Mouse (Mus musculus) left cerebral cortex, postnatal 25 days (tissue): ENCODE measurements at regions not wholly inside any gene's neighbourhood (a gene's known extent, or its start where the extent isn't known, plus 50 kb on each side); places are given as distances from the start of the nearest gene placed in this dataset.

Source experiments
- DNase-seq, 2 experiments: peaks; one replicate each; pipeline ENCODE4 v3.0.0; 2022; ENCODE audit warnings: low spot score in 2 of 2, mixed read lengths in 1 of 2
- intact Hi-C: fragments of 180-260 bp; cut with DNase I; formaldehyde crosslinking; loops from one replicate; pipeline ENCODE4 v1.15.1; 2025

DNA sequence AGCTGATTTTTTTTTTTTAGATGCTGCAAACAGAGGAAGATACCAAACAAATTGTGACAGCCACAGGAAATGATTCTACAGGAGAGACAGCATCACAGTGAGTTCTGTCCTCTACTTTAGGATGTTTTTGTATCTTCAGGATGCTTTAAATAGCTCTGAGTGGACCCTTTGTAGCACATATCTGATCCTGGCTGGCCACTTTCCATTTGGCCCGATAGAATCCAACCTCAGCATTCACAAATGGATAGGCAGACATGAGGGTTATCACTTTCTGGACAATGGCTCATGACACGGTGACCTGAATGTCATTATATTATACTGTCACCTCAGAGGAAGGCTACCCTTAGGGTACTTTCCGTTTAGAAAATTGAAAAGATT lies 379.3 kb downstream of the Gm10295 start:
- DNase-seq = no peak
- intact Hi-C loops = no loop called here

DNA sequence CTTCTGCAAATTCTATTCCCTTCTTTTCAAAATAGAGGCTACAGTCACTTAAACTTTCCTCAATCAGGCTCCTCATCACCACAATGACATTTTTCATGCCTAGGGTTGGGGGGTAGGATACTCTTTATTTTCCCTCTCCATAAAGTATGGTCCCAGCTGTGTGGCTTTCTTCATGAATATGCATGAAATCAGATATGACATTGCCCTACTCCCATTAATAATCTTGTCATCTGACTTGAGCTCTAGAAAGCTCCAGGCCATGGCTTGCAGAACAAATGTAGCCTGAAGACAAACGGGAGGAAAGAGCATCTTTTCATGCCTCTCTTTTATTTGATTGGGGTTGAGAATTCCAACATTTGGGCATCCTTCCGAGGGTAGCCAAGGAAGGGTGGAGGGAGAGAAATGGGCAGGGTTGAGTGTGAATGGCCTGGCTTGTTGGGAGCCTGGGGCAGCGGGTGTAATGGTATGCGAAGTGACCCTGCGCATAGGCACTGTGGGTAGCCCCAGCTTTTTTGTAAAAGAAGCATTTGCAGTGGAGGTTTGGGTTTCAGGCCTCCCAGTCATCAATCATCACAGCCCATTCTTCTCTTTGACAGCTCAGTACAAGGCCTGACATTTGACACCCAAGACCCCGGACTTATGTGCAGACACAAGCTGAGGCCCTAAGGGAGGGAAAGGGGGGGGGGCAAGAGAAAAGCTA lies 379.8 kb downstream of the Gm10295 start:
- intact Hi-C loops = no loop called here
- DNase-seq = no peak

GRCm38 (mm10) chr7:70952318-70952959 lies 398.8 kb downstream of the Gm10295 start:
- intact Hi-C loops = no loop called here

DNA sequence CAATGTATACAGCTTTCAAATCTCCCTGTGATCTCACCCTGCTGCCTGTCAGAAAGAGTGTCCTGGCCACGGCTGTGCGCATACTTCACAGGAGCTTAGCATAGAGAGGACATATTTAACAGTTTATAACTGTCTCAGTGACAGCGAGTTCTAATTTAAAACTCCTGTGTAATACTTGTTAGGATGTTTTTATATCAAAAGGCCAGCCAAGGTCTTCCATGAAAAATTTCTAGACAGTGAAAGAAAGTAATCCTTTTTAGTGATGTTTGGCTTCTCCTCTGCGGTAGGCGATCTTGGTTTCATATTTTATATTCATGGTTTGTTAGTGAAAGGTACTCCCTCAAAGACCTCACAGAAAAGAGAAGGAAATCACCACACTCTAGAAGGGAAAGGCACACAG lies 403.0 kb downstream of the Gm10295 start:
- intact Hi-C loops = no loop called here

More at GRCm38 (mm10) chr7:70952318-70952959, 398.8 kb downstream of the Gm10295 start:
- DNase-seq = no peak

DNA sequence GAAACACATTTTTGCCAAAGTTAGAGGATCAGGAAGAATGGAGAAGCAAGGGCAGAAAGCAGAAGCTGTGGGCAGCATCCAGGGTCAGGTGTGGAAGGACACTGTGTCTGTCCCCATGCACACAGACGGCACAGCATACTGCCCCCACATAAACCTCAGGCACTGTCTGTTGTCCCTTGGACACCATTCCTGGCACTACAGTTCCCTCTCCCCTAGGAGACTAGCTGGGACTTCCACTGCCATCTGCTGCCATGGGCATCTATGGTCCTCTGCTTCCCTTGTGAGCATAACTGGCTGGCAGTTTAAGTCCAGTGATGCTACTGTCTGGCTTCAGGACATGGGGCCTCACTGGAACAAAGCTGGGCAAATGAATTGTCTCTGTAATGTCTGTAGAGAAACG lies 405.0 kb downstream of the Gm10295 start:
- intact Hi-C loops = no loop called here
- DNase-seq = no peak

More for the DNA sequence above, 403.0 kb downstream of the Gm10295 start:
- no peak for DNase-seq

DNA sequence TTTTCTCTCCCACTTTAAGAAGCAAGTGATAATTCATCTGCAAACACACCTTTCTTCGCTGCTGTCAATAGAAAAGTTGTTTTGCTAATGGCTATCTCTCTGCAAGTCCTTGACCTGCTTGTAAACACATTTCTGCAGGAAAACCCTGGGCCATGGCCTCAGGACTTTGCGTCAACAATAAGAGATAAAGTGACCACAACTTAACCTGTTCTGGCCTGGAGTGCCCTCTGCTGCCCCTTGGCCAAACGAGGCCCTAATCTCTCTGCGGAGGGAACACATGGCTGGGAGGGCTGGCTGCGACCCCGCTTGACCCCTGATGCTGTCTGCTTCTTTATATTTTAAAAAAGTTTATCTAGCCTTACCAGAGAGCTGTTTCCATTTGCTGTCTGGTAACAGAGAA lies 420.4 kb downstream of the Gm10295 start:
- no peak for DNase-seq
- intact Hi-C loops = no loop called here

DNA sequence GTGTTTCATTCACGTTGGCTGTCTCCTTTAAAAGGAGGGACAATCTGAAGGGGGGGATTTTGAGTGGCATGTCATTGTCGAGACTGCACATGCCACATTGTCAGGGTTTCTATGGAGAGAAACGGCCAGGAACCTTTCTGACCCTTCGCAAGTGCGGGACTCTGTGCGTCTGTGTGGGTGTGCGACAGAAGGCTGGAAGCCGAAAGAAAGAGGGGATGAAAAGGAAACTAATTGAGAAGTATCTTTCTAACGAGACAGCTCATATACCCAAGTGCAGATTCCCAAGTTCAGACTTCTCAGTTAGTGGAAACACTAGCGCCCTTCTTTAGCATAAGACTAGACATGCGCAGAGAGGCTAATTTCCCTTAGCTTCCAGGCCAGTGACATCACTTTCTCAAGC lies 421.4 kb downstream of the Gm10295 start:
- intact Hi-C loops = no loop called here
- no peak for DNase-seq

DNA sequence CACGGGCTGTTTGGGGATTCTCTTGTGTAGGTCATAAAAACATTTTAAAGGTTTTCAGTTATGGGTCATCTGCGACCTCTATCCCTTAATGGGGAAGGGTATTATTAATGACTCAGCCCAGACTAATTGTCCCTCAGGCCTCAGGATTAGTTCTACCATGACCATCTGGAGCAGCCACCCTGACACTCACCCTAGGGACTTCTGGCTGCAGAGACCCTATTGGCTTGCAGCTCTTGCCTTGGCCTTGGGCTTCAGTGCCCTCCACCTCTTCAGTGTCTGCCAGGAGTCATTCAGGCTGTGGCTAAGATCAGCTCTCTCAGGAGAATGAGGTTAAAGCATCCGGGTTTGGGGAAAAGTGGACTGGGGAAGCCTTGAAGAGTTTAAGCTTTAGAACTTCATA lies 423.3 kb downstream of the Gm10295 start:
- no peak for DNase-seq
- intact Hi-C loops = no loop called here

DNA sequence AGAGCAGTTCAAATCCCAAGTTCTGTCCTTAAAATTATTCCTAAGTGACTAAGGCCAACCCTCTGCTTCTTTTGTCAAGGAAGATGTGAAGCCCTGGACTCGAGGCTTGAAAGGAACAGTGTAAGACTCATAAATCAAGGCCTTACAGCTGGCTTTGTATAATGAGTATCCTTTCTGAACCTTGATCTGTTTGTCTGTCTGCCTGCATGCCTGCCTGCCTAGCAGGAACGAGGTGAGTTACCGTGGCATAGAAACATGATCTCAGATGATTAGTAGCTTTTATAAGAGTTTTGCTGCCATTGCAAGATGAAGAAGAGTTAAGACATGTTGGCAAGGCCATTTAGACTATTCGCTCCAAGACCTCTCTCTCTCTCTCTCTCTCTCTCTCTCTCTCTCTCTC lies 434.3 kb downstream of the Gm10295 start:
- DNase-seq = no peak
- intact Hi-C loops = no loop called here

DNA sequence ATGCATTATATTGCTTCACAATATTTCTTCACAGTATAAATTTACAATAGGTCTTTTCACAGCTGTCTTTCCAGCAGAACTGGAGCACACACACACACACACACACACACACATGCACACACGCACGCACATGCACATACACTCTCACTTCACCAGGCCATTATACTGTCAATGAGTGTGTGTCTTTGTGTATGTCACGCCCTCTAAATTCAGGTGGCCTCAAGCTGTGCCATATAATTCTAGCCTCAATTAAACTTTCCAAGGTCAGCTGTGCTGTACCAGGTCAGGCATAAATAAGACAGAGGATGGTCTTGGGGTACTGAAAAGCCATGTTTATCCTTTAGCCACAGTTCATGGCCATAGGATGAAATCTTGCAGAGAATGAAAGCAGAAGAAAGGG lies 442.4 kb downstream of the Gm10295 start:
- intact Hi-C loops = no loop called here

GRCm38 (mm10) chr7:70891700-70892099 lies 459.6 kb downstream of the Gm10295 start:
- intact Hi-C loops = no loop called here

More for the DNA sequence above, 442.4 kb downstream of the Gm10295 start:
- no peak for DNase-seq

GRCm38 (mm10) chr7:70880496-70880895 lies 470.8 kb downstream of the Gm10295 start:
- no peak for DNase-seq
- intact Hi-C loops = no loop called here

More at GRCm38 (mm10) chr7:70891700-70892099, 459.6 kb downstream of the Gm10295 start:
- no peak for DNase-seq

DNA sequence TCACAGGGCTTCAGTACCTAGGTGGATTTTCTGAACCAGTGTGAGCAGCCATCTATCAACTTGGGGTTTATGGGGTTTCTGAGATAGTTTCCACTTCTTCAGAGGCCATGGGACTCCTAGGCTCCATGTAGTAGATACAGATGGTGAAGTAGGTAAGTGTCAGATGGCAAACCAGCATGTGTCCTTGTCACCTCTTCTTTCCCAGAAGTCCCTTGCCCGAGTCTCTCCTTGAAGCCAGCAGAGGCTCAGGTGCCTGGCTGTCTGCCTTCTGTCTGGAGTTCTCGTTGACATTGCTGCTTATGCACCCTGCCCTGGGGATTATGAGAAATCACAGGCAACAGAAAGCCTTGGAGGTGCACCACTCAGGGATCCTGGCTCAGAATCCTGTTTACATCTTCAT lies 476.9 kb downstream of the Gm10295 start:
- DNase-seq = no peak
- intact Hi-C loops = no loop called here

DNA sequence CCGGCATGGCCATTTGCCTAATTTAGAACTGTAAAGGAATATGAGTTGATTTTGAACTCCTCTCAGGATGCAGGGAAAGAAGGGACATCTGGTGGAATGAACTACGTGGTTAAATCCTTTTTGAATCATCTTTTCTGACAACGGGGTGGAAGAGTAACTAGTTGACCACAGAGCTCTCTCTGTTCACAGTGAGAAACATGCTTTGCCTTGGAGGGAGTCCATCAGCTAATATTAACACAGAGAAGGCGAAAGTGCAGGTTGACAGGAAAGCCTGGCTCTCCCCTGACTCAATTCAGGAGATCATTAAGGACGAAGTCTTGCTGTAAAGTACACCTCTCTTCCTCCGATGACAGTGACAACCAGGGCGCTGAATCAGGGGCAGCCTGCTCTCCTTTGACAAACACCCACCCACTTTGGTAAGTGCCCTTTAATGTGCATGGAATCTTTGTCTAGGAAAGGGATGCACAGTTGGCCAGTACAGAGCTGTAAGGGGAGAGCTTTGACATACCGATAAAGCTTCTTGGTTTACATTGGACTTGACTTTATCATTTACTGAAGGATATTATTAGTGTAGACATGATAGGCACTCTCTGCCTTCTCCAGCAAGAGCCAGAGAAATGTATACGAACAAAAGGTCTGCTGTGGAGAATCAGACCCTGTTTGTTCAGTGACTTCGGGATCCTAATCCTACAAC lies 480.3 kb downstream of the Gm10295 start:
- intact Hi-C loops = no loop called here
- no peak for DNase-seq

- no peak for DNase-seq
- intact Hi-C loops = no loop called here
These were observed 482.2 kb downstream of the Gm10295 start for GRCm38 (mm10) chr7:70869125-70869524.

DNA sequence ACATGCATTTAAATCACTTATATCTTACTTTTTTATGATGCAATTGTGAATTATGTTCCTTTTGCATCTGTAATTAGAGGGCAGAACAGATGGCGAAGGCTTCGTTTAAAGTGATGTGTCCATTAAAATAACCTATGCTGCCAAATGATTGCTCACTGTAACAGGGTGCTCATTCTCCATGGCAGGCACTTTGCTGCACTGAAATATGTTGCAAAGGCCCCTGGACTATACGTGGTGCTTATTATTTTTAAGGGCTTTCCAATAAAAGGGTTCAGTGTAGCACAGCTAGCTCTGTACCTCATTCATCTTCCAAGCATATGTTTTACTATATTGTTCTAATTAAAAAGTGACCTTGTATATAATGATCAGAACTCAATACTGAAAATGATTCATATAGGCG lies 491.3 kb downstream of the Gm10295 start:
- no peak for DNase-seq

DNA sequence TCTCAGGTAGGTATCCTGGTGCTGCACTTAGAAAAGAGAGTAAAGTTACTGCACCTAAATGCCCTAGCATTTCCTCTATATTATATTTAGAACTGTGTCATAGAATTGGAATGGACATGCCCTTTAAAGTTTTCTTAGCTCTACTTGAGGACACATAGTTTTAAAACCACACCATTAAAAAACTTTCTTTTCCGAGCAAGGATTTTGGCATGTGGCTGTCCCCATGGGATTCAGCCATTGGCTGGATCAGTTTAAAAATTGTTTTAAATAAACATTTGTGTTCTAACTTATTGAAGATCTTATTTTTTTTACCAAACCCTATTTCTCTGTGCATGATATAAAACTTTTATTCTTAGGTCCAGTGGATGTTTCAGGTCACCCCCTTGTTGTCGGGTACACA lies 484.2 kb upstream of the Nr2f2 start:
- no peak for DNase-seq
- intact Hi-C loops = no loop called here

More for the DNA sequence above, 491.3 kb downstream of the Gm10295 start:
- intact Hi-C loops = no loop called here

DNA sequence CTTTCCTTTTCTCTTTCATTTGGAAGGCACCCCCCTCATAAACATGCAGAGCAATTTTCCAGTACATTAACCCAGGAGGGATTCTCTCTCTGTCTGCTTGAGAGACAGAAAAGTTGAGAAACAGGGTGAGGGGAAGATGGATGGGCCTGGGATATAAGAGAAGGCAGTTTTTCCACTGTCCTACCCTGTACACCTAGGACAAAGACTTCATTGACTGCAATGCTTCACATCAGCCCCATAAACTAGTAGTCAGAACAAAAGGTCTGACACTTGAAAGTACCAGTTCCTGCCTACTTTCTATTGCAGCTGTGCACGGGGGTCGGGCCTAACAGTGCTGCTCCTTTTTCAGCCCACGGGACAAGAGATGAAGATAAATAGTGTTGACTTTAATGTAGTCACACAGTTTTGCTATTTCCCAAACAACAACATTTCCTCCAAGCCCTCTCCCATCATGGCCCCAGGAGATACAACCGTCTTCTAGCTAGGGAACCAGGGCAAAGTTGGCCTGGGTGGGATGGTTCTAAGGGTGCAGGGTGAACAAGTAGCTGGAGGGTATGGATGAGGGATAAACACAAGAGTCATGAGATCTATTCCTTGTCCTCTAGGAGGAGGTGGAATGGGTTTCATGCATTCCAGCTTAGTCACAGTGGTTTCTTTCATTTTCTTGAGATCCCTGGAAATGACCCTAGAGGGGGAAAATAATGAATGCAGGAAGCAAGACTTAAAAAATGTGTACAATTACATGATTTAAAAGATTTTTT lies 481.7 kb upstream of the Nr2f2 start:
- intact Hi-C loops = no loop called here
- DNase-seq = no peak

DNA sequence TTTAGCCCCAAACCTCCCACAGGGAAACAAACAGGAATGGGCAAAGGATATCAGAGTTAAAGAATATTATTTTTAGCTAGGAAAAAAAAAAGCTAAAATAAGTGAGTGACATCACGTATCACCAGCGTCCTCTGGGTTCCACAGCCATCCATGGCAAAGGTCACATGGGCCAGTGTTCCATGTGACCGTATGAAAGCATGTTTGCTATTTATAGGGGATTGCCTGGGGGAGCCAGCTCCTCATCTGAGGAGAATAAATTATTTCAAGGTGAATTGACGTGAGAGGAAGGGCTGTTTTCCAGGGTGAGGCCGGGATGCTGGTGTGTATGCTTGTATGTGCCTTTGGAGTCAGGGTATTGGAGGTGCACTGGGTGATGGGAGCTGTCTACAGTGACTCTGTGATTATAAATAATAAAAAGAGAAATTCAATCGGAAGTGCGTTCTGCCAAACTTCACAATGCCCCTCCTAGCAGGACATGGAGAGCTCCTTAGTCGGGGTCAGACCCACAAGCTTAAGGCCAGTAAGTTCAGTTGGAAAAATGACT lies 481.0 kb upstream of the Nr2f2 start:
- DNase-seq = no peak
- intact Hi-C loops = no loop called here

- intact Hi-C loops = no loop called here
- DNase-seq = no peak
These were observed 479.5 kb upstream of the Nr2f2 start for GRCm38 (mm10) chr7:70846076-70846475.
